Mouse (Mus musculus): ENCODE data around the gene Rbm20. TPM values are rescaled to one million over a fixed set of nuclear protein-coding genes. Genes with fewer than 3 reads are reported as not detected.
A peak's percentile ranks its signal among the peaks of the same experiment; 100 is the strongest.

Rbm20 gene
- total RNA-seq, 2 experiments from 2014 or later = 61.5 to 72.2 TPM

GRCm38 (mm10) chr19:53824872-53825680, 148.0 kb downstream of the Rbm20 start:
- intact Hi-C loops (cut with DNase I; ENCODE audit: low total_unique reads) = loop anchor here (5.0 kb wide), 1 partner anchor 58 kb away; no protein-coding TSS in a partner anchor
- DNase-seq = no peak

DNA sequence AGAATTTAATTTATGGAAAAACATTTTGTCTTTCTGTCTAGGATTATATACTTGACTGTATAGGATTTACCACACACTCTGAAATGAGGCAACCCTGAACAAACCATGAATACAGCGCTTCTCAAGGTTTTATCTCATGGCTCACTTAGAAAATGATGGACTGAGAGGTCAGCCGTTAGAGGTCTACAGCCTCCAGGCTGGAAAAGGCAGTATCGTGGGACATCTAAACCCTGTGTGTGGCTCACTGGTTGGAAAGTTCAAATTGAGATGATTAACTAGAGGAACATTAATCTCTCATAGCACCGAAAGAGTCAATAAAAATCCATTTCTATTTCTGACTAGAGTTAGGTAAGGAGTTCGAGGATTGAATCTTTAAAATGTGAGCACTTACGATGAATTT, 152.9 kb downstream of the Rbm20 start:
- intact Hi-C loops (cut with DNase I; ENCODE audit: low total_unique reads) = loop anchor here (5.0 kb wide), 1 partner anchor 63 kb away; no protein-coding TSS in a partner anchor

GRCm38 (mm10) chr19:53830407-53831163, 153.5 kb downstream of the Rbm20 start:
- intact Hi-C loops (cut with DNase I; ENCODE audit: low total_unique reads) = no loop called here
- DNase-seq = peak; percentile 50

More for the DNA sequence above, 152.9 kb downstream of the Rbm20 start:
- DNase-seq = no peak

- no peak for DNase-seq
- intact Hi-C loops (cut with DNase I; ENCODE audit: low total_unique reads) = no loop called here
These were observed 154.0 kb downstream of the Rbm20 start for GRCm38 (mm10) chr19:53831164-53831448.

DNA sequence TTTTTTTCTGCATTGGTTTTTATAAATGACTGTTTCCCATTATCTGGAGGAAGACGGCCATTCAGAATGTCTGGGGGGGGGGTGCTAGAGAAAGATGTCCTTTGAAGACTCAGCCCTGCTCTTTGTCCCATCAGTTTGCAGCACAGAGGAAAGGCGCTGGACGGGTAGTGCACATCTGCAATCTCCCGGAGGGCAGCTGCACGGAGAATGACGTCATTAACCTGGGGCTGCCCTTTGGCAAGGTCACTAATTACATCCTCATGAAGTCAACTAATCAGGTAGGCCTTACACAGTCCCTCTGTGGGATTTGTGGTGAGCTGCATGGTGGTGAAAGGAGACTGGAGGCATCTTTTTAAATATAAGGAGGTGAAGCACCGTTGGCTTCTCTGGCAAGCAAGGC, 155.4 kb downstream of the Rbm20 start:
- intact Hi-C loops (cut with DNase I; ENCODE audit: low total_unique reads) = no loop called here
- no peak for DNase-seq

DNA sequence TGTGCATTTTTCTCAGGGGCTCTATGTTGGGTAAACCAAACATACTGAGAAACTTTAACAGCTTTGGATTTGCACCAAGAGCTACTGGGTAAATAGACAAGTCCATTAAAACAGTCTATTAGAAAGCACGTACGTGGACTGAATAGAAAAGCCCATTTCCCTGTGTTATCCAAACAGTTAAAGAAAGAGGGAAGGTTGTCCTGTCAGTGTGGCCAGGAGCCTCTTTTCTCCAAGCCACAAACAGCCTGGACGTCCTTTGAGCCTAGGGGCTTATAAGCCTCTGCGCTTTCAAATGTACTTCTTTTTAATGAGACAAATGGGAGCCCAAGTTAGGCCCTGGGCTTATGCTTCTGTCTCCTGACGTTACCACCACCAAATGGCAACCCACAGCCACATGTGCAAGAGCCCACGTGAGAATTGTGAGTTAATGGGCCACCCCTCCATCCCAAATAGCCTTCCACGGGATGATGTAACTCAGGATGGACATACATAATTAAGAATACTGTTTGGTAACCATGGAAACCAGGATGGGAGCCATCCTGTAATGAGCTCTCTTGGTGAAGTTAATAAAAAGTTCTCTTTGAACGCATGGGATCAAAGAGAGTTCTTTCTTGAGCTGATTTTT, 156.8 kb downstream of the Rbm20 start:
- intact Hi-C loops (cut with DNase I; ENCODE audit: low total_unique reads) = no loop called here
- no peak for DNase-seq

DNA sequence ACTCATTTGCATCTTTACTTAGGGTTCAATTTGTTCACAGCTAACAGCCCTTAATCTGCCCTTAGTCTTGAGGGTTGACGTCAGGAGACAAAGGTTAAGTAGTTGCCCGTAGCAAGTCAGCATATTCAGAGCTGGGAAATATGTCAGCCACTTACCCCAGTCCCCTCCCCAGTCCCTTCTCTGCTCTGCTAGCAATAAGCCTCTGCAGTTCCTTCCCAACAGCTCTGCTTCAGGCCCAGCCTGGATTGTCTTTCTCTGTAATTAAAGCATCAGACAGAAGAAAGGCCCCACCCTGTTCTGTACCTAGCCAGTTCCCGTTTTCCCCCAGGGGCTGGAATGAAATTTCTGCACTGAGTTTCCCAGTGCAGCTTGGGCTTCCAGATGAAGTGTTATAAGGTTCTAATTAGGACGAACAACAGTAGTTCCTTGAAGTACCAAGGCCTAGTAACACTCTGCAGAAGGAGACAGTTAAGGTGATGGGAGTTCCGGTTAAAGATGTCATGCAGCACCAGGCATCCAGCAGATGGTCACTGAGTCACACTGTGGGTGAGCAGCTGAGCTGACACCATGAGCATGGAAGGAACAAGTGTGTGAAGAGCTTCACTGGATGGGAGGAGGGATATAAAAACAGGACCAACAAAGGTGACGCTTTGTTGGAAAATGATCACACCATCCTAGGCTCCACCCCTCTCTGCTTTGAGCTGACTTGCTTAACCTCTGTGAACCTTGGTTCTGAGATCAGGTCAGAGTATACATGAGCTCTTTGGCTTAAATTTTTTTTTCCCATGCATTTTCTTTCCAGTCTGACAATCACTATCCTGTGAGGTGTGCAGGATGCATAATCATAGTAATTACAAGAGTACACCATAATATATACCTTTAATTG, 159.7 kb downstream of the Rbm20 start:
- intact Hi-C loops (cut with DNase I; ENCODE audit: low total_unique reads) = no loop called here
- no peak for DNase-seq

DNA sequence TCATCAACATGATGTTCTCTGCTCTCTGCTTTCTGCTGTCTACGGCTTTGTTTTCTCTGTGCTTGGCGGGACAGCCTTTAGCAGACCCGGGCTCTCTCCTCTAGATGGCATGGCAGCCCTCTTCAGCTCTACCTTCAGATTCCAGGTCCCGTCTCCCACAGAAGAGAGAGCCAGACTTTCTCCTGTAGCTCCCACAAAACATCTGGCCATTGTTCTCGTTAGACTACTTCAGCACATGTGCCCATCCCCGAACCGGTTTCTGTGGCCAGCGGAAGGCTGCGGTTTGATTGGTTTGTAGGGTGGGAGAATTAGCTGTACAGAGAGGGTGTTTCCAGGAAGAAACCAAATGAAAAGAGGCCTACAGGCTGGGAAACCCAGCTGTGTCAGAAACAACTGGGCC, 161.7 kb downstream of the Rbm20 start:
- intact Hi-C loops (cut with DNase I; ENCODE audit: low total_unique reads) = no loop called here
- no peak for DNase-seq

DNA sequence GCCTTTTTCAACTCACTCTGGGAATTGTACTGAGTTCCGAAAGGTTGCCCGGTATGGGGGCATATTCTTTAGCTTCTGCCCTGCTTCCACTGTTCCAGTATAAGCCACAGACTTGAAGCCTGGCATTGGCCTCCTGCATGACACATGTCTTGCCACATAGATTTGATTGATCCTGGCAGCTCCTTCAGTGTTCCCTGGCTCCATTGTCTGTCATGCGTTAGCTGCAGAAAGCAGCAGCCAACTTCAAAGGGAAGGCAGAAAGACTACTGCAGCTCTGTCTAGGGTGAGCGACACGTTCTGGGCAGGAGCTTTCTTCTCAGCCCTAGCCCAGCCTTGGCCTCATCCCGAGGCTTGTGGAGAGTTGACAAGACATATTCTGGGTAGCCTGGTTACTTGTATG, 162.7 kb downstream of the Rbm20 start:
- intact Hi-C loops (cut with DNase I; ENCODE audit: low total_unique reads) = loop anchor here (10.0 kb wide), 1 partner anchor 65 kb away; no protein-coding TSS in a partner anchor
- no peak for DNase-seq

GRCm38 (mm10) chr19:53841915-53842314, 164.8 kb downstream of the Rbm20 start:
- peak; percentile 43 for DNase-seq
- intact Hi-C loops (cut with DNase I; ENCODE audit: low total_unique reads) = loop anchor here (10.0 kb wide), 1 partner anchor 63 kb away; no protein-coding TSS in a partner anchor

- intact Hi-C loops (cut with DNase I; ENCODE audit: low total_unique reads) = loop anchor here (10.0 kb wide), 1 partner anchor 61 kb away; no protein-coding TSS in a partner anchor
- no peak for DNase-seq
These were observed 166.9 kb downstream of the Rbm20 start for GRCm38 (mm10) chr19:53843972-53844371.

DNA sequence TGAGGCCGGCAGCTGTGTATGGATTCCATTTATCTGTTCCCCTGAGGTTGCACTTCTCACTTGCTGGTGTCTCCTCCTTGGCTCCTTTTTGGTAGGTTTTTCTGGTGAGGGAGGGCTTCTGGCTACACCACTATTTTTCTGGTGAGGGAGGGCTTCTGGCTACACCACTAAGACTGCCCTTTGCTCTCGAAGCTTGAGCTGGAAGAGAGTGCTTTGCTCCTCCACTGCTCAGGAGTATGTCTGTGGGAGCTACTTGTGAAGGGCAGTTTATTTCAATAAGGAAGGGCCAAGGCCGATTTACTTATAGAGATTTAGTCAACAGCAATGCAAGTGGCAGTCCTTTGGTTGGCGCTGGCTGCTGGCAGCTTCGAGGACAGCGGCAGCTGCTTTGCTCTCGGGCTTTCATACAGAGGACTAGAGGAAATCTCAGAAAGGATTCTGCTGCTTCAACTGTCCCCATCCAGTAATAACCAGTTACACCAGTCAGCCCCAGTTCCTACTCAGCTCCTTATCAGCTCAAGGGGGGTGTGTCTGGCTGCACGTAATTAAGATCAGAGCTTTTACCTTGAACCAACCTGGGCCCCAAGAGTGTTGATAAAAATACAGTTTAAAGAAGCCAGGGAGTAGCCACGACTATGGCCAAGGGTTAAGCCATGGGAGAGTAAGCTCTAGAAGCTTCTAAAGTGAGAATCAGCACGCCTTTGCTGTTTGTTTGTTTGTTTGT, 171.3 kb downstream of the Rbm20 start:
- intact Hi-C loops (cut with DNase I; ENCODE audit: low total_unique reads) = loop anchor here (10.0 kb wide), 1 partner anchor 56 kb away; no protein-coding TSS in a partner anchor
- no peak for DNase-seq

DNA sequence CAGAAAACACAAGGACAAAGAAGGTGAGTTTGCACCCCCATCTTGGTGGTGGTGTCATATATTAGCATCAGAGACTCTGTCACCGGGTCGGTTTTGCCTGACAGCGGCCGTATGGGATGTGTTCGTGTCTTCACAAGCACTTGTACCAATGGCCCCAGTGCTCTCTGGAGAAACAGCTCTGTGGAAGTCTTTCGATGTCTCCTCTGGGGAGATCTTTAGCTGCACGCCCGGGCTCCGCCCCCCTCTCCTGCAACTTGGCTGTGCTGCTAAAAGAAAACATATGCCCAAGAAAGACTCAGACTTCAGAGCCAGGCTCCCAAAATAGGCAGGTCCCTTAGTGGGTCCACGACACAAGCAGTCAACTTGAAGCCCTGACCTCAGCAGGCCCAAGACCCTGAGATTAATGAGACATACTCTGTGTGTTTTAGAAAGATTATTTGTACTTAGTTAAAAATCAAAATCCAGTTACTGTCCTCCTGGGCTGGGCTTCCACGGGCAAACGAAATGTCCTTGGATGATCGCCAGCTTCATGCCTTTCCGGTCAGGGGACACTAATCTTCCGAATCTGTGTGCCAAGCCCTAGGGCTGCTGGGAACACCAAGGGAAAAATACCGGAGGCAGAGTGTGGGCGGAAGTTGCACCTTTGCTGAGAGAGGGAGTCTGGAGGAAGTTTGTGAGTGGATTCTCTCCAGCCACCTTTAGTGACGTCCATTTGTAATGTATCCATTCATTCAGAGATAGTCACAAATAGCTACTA, 173.2 kb downstream of the Rbm20 start:
- intact Hi-C loops (cut with DNase I; ENCODE audit: low total_unique reads) = no loop called here
- peak; percentile 84 for DNase-seq

DNA sequence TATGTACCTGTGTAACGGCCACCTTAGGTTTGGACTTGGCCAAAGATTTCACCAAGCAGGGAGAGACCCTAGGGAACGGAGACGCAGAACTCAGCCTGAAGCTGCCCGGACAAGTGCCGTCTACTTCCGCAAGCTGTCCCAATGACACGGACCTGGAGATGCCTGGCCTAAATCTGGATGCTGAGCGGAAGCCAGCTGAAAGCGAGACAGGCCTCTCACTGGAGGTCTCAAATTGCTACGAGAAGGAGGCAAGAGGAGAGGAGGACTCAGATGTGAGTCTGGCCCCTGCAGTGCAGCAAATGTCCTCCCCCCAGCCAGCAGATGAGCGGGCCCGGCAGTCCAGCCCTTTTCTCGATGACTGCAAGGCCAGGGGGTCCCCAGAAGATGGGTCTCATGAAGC, 174.2 kb downstream of the Rbm20 start:
- DNase-seq = peak; percentile 69

DNA sequence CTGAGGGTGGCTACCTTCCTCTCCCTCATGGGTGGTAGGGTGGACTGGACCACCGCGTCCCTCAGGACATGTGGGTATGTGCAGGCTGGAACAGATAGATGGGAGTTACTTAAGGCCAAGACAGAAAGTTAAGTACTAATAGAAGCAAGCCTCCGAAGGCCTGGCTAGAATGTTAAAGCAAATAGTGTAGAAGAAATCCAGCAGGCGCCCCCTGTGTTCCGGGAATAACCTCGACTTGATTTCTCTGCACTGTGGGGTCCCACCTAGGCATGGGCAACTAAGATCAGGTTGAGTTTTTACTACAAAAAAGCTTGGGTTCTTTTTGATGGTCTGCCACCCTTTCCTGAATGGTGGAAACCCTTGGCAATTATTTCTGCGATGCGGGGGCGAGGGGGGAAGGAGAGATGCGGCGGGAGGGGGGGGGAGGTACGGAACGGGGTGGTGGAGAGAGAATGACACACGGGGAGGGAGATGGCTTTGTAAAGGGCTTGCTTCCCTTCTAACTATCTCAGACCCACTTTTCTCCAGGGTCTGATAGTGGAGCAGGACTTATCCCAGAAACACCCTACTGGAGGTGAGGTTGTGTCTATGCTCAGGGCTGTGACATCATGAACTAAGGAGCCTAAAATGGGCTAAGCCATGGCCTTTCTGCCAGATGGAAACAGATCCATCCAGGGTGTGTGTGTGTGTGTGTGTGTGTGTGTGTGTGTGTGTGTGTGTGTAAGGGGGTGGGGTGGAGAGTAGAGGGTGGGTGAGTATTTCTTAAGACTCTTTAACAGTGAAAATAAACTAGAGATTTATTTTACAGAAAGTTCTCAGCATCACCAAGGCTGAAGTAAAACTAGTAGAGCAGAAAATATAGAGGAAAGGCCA, 175.0 kb downstream of the Rbm20 start:
- intact Hi-C loops (cut with DNase I; ENCODE audit: low total_unique reads) = no loop called here

More for the DNA sequence above, 174.2 kb downstream of the Rbm20 start:
- intact Hi-C loops (cut with DNase I; ENCODE audit: low total_unique reads) = no loop called here

DNA sequence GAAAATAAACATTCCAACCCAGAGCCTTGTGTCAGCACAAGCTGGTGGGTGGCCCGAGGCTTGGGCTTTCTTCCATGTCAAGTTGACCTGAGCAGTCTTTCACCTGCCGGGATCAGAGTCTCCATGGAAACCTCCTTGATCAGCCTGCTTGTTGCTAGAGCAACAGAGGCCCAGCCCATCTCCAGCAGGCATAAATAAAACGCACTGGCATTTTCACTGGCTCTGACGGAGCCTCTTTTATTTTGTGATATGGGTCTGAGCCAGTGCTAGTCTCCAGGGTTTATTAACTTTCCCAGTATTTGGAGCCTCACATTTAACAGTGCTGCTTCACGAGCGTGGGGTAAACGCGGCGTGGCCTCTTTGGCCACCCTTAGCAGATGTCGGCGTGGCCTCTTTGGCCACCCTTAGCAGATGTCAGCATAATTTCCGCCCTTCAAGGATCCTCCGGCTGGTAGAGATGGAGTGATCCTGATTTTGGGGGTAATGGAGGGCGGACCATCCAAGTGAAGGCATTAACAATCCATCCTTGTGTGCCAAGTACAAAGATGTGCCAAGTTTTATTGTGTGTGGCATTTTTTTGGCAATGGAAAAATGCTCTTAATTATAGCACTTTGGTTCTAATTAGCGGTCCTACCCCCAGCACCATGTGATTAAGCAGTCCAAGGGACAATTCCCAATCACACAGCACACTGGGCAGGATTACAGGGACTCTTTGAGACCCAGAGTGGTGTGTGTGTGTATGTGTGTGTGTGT, 175.8 kb downstream of the Rbm20 start:
- intact Hi-C loops (cut with DNase I; ENCODE audit: low total_unique reads) = no loop called here
- DNase-seq = no peak

More for the DNA sequence above, 175.0 kb downstream of the Rbm20 start:
- DNase-seq = no peak

Measured in gastrocnemius, postnatal 14 days (tissue).